Mouse (Mus musculus): Measurements from ENCODE around the gene Ggta1.

GRCm38 (mm10) chr2:35446300-35446699 lies 16.7 kb downstream of the Ggta1 start:
- TF ChIP-seq EP300 (IDR thresholded peaks at IDR 0.05; ENCODE audit: low read length) (no peak), CTCF (conservative IDR thresholded peaks at IDR 0.05 in 1 of 2, IDR thresholded peaks at IDR 0.05 in 1 of 2; ENCODE audit: low read depth in 2 of 2, low read length in 2 of 2) (no peak)

All from CH12.LX (cell line).